Mouse (Mus musculus) bone marrow macrophage, adult 2 months (primary cell): ENCODE results near the gene Fbxo44.

Source experiments
- CTCF ChIP-seq: IDR thresholded peaks from 2 replicates; pipeline ENCODE4 v1.5.1; 2012; ENCODE audit warnings: low read depth, mild to moderate bottlenecking, low read length, moderate library complexity
- POLR2A ChIP-seq: IDR thresholded peaks from 2 replicates; pipeline ENCODE4 v1.6.1; 2012; ENCODE audit warnings: mild to moderate bottlenecking, low read depth, low read length, borderline replicate concordance

GRCm38 (mm10) chr4:148164461-148164860 lies 4.2 kb upstream of the Fbxo44 start:
- TF ChIP-seq CTCF (no peak), POLR2A (no peak)
